Mouse (Mus musculus) heart, postnatal 0 days (tissue): ENCODE results near the gene Arhgap32.

Experiments
- CTCF ChIP-seq: IDR thresholded peaks from 2 replicates; pipeline ENCODE4 v1.5.1; 2016; ENCODE audit warnings: antibody characterized with exemption, control low read depth, low read depth
- EP300 ChIP-seq: IDR thresholded peaks from 2 replicates; pipeline ENCODE4 v1.6.1; 2016; ENCODE audit warnings: antibody characterized with exemption, low read depth

GRCm38 (mm10) chr9:32234767-32235489 is 119.0 kb downstream of the Arhgap32 start:
- TF ChIP-seq CTCF (no peak), EP300 (no peak)
